Mouse (Mus musculus): ENCODE measurements around the gene Cul9.
A peak's percentile ranks its signal among the peaks of the same experiment; 100 is the strongest.
"Not testable (repeated sequence)": the region's sequence is repeated elsewhere in the genome, so short reads cannot be mapped to it uniquely, and the experiment has no call there.

The Cul9 gene

GRCm38 (mm10) chr17:46545813-46546564 lies at the start of gene Cul9:
Cul9 (minus strand) TSS chr17:46546388.
- peak; percentile 54 for DNase-seq (ENCODE audit: low read depth)

- no peak for DNase-seq (ENCODE audit: low read depth)
Observed at GRCm38 (mm10) chr17:46595336-46595735, 49.1 kb upstream of the Cul9 start.

DNA sequence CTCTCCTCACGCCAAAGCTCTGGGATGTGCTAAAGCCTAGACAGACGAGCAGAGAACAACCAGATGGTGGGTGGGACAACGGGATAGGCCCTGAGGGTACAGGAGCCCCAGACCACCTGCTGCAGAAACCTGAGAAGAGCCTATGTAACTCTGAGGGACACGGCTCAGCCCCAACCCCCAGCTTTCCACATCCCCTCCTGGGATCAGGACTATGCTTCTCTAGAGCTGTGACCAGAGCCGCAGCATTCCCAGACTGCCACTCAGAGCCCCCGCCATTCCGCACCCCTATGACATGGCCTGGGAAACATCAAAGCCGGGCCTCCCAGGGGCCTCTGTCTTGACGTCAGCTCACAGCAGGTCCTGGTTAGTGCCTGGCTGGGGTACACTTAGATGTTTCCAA lies 48.4 kb upstream of the Cul9 start:
- DNase-seq (ENCODE audit: low read depth): no peak

DNA sequence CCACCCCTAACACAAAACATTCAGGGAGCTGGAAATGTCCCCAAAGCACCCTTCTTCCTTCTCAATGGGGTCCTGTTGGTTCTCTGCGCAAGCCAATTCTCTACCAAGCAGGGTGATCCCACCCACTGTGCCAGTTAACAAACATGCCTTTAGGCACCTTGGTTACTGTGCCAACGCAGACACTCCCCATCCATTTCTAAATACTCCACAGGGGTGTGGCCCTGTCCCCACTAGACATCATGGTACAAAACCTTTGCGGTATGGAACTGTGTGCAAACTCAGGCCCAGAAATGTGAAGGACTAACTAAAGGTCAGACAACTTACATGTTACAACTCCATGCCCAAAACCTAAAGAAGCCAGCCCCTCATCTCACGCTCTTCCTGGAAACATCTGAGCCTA lies 46.9 kb upstream of the Cul9 start:
- no peak for DNase-seq (ENCODE audit: low read depth)

DNA sequence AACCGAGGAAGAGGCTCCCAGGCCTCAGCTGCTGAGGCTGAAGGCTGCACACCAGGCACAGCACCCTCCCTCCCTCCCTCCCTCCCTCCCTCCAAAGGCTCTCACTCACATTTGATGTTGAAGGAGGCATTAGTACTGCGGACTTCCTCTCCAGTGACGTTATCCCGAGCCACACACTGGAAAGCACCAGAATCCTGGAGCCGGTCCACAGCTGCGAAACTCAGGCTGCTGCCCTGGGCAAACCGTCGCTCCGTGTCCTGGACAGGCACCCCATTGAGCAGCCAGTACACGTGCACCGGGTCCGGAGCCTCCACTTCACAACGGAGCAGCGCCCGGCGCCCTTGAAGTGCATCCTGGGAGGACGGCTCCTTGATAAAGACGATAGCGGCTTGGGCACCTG lies 45.2 kb upstream of the Cul9 start:
- DNase-seq (ENCODE audit: low read depth): no peak

GRCm38 (mm10) chr17:46590439-46590838 lies 44.3 kb upstream of the Cul9 start:
- DNase-seq (ENCODE audit: low read depth): no peak

- DNase-seq (ENCODE audit: low read depth): no peak
Observed at GRCm38 (mm10) chr17:46589635-46590314, 43.6 kb upstream of the Cul9 start.

DNA sequence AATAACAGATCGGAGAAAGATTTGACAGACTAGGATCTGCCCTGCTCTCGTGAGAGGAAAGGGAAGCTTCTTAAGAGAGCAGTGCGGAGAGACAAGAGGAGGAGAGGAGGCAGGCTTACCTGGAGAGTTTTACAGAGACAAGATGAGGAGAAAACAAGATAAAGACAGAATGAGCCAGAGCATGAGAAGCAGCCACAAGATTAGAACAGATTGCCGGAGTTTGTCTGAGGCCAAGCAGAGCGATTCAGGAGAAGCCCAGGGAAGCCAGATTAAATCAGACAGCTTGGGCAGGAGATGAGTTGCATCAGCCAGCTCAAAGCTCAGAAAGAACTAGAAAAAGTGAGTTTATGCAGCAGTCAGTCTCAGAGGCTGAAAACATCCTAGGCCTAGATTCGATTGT lies 42.7 kb upstream of the Cul9 start:
- no peak for DNase-seq (ENCODE audit: low read depth)

- DNase-seq (ENCODE audit: low read depth): peak; percentile 44
Observed at GRCm38 (mm10) chr17:46588173-46588572, 42.0 kb upstream of the Cul9 start.

DNA sequence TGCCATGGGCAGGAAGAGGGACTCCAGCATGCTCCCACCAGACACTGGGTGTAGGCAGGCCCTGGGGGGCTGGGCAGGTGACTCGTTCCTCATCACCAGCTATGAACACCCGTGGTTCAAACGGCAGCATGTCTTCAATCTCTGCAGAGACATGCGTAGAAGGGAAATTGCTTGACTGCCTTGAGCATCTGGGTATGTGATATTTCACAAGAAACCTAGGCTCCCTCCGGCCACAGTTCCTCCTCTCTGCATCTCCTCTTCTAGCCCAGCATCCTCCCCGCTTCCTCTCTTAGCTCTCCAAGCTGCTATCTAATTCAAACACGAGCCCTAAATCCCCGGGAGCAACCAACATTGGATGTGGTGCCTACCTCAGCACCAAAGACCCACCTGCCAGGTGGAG lies 40.1 kb upstream of the Cul9 start:
- no peak for DNase-seq (ENCODE audit: low read depth)

GRCm38 (mm10) chr17:46578650-46579049 lies 32.5 kb upstream of the Cul9 start:
- no peak for DNase-seq (ENCODE audit: low read depth)

DNA sequence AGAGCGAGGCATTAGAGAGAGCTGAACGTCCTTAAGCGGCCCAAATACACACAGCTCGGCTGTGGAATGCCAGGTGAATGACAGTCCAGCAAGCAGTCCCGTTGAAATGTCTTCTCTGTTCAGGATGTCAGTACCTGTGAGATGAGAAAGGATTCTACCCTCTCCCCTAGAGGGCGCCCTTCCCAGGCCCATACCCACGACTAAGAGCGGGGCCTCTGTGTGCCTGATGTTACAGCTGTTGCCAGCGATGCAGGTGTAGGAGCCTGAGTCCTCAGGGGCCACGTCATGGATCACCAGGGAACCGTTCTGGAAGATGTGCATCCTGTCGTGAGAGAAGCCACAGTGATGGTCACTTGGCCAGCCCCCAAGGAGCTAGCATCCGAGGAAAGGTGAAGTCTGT lies 29.9 kb upstream of the Cul9 start:
- peak; percentile 55 for DNase-seq (ENCODE audit: low read depth)

GRCm38 (mm10) chr17:46574535-46574934 lies 28.3 kb upstream of the Cul9 start:
- DNase-seq (ENCODE audit: low read depth): no peak

- DNase-seq (ENCODE audit: low read depth): no peak
Observed at GRCm38 (mm10) chr17:46571005-46571404, 24.8 kb upstream of the Cul9 start.

DNA sequence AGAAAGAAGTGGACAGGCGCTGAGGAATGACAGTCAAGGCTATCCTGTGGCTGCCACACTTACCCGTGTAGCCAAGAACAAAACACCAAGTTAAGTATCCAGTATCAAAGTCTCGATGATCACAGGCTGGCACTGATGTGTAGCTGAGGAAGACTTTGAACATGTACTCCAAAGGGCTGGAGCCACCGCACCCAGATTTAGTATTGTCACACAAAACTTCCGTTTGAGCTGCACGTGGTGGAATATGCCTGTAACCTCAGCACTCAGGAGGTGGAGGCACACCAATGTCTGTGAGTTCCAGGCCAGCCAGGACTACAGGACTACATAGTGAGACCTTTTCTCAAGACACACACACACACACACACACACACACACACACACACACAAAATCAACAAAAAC lies 13.0 kb upstream of the Cul9 start:
- peak; percentile 71 for DNase-seq (ENCODE audit: low read depth)

- no peak for DNase-seq (ENCODE audit: low read depth)
Observed at GRCm38 (mm10) chr17:46558151-46558550, 12.0 kb upstream of the Cul9 start.

GRCm38 (mm10) chr17:46557321-46557720 lies 11.1 kb upstream of the Cul9 start:
- DNase-seq (ENCODE audit: low read depth): not testable (repeated sequence)

DNA sequence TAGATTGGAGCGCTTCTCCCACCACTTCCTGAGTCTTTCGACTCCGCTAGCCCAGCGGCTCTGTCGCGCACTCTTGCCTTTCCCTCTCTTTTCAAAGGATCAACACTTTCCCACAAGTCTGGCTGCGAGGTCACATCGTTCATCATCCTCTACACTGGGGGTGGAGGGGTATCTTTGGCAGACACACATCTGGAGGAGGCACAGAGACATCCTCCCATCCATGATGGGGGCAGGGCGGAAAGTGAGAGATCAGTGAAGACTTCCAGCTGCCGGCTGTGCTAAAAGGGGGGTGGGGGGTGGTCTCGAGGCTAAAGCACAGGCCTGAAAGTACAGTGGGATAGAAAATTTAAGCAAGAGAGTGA lies 10.4 kb upstream of the Cul9 start:
- DNase-seq (ENCODE audit: low read depth): no peak

- peak; percentile 97 for DNase-seq (ENCODE audit: low read depth)
Observed at GRCm38 (mm10) chr17:46555673-46556583, 9.7 kb upstream of the Cul9 start, which contains the start of gene Srf. Srf (minus strand) TSS chr17:46556175.

DNA sequence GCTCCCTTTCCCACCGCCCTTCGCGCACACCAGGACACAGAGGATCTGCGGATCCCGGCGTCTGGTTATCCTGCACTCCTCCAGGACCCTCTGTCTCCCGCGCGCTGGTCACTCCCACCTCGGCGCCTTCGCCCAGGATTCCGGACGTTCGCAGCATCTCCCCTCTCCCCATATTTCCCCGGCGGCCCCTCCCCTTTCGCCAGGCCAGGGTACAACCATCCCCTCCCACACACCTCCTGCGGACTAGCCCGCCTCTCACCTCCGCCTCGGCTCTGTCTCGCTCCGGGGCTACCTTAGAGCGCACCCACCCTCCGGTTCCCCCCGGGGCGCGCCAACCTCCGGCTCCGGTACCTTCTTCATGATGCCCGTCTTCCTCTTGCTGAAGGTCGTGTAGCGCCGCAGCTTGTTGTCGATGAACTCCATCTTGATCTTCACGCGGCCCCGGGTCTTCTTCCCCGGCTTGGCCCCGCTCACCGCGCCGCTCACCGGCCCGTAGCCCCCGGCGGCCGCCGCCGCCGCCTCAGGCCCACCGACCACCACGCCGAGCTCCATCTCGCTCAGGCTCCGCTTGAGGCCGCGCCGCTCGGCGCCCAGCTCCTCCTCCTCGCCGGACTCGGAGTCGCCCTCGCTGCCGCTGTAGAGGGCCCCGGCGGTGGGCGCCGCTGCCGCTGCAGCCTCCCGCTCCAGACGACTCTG lies 8.9 kb upstream of the Cul9 start:
- peak; percentile 64 for DNase-seq (ENCODE audit: low read depth)

- DNase-seq (ENCODE audit: low read depth): no peak
Observed at GRCm38 (mm10) chr17:46554646-46554976, 8.4 kb upstream of the Cul9 start.

DNA sequence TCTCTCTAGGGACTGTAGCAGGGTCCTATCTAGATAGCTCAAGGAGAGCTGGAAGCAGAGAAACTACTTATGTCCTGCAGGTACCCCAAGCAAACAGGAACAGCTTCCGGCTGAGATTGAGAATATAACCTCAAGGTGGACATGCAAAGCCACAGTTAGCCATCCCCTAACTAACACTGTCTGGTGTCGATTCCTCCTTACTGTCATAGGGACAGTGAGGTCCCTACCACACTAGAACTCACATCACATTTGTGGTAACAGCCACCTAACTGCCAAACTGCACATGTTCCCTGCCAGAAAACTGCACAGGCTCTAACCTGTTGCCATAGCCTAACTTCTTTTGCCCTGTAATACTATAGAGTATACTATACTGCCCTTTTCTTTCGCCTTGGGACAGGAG lies 7.7 kb upstream of the Cul9 start:
- no peak for DNase-seq (ENCODE audit: low read depth)

Data from naive thymus-derived CD4-positive, alpha-beta T cell, adult 2 months (primary cell).